Mouse (Mus musculus) ES-E14 (cell line): Measurements from ENCODE around the gene Aamp. TPM values are rescaled to one million over a fixed set of nuclear protein-coding genes. Genes with fewer than 3 reads are reported as not detected.
A peak's percentile ranks its signal among the peaks of the same experiment; 100 is the strongest.

Source experiments
- DNase-seq: peaks from one replicate; pipeline ENCODE4 v3.0.0-alpha.2; 2013; ENCODE audit warnings: low read depth, low spot score
- H3K27ac ChIP-seq: 2 replicates; pipeline ENCODE4 v1.5.1; 2012; ENCODE audit warnings: low read depth, mild to moderate bottlenecking, low read length, moderate library complexity, mixed read lengths; ENCODE audit not compliant: poor library complexity, insufficient read depth, severe bottlenecking
- H3K36me3 ChIP-seq: 2 replicates; pipeline ENCODE4 v1.6.1; 2012; ENCODE audit warnings: mild to moderate bottlenecking, low read length, moderate library complexity, mixed read lengths; ENCODE audit not compliant: control insufficient read depth, poor library complexity, insufficient read depth, severe bottlenecking
- H3K4me1 ChIP-seq, 2 experiments: fragments of 150-350 bp in 1 of 2; sonication (generic) in 1 of 2; 2 replicates each; pipeline ENCODE4 v1.6.1; 2012; ENCODE audit warnings: low read length in 2 of 2, mild to moderate bottlenecking in 1 of 2, mixed read lengths in 1 of 2; ENCODE audit not compliant: control insufficient read depth in 2 of 2, insufficient read depth in 2 of 2, poor library complexity in 1 of 2
- H3K4me3 ChIP-seq, 2 experiments: fragments of 150-350 bp in 1 of 2; sonication (generic) in 1 of 2; 2 replicates each; pipeline ENCODE4 v1.5.1; 2012; ENCODE audit warnings: low read length in 2 of 2, low read depth in 1 of 2, mild to moderate bottlenecking in 1 of 2, mixed read lengths in 1 of 2; ENCODE audit not compliant: insufficient read depth in 1 of 2, poor library complexity in 1 of 2, severe bottlenecking in 1 of 2
- H3K9ac ChIP-seq: 2 replicates; pipeline ENCODE4 v1.6.1; 2012; ENCODE audit warnings: low read depth, mild to moderate bottlenecking, low read length, mixed read lengths; ENCODE audit not compliant: poor library complexity, insufficient read depth, severe bottlenecking
- H3K9me3 ChIP-seq: fragments of 150-350 bp; sonication (generic); 2 replicates; pipeline ENCODE4 v1.6.1; 2012; ENCODE audit warnings: low read depth, mild to moderate bottlenecking, low read length; ENCODE audit not compliant: control insufficient read depth, insufficient read depth
- CHD2 ChIP-seq: IDR thresholded peaks from 2 replicates; pipeline ENCODE4 v1.6.1; 2014; ENCODE audit warnings: mild to moderate bottlenecking, low read depth, low read length, inconsistent platforms
- HCFC1 ChIP-seq: IDR thresholded peaks from 2 replicates; pipeline ENCODE4 v1.6.1; 2012; ENCODE audit warnings: low read length, inconsistent platforms, borderline replicate concordance; ENCODE audit not compliant: insufficient read depth
- MAFK ChIP-seq: IDR thresholded peaks from 2 replicates; pipeline ENCODE4 v1.6.1; 2014; ENCODE audit warnings: mild to moderate bottlenecking, low read depth, low read length, inconsistent platforms; ENCODE audit not compliant: insufficient read depth
- ZC3H11A ChIP-seq: IDR thresholded peaks from 2 replicates; pipeline ENCODE4 v1.6.1; 2012; ENCODE audit warnings: low read depth, mild to moderate bottlenecking, inconsistent platforms, low read length, borderline replicate concordance
- ZNF384 ChIP-seq: IDR thresholded peaks from 2 replicates; pipeline ENCODE4 v1.6.1; 2012; ENCODE audit warnings: low read depth, low read length, inconsistent platforms
- in situ Hi-C, 2 experiments: fragments of 600-800 bp; cut with MboI; formaldehyde crosslinking; loops; one replicate each; pipeline ENCODE4 v1.15.1; 2025; ENCODE audit warnings: low sequenced_read_pairs in 2 of 2, inconsistent platforms in 1 of 2; ENCODE audit not compliant: unreplicated experiment in 2 of 2
- total RNA-seq: library from RNA; depleted of rRNA; stranded (reverse); fragments of 300-350 nt; gene quantifications from 2 replicates; pipeline ENCODE4 v1.2.3, GENCODE M21; 2012

Aamp gene
- total RNA-seq, 1 experiment, result 138 TPM

- in situ Hi-C loops, result no loop called here
- H3K9ac ChIP-seq, result peak overlapping the region; percentile 80
- H3K27ac ChIP-seq, result peak overlapping the region; percentile 5; the same call in 1 of the 2 replicates
- H3K4me3 ChIP-seq, result peak overlapping the region; percentile 67 to 75
- H3K4me1 ChIP-seq, result peaks cover 2 to 23% of the 10 kb centered on the region in 2 experiments; a peak in 3 of 4 replicates
- H3K9me3 ChIP-seq, result no peaks in the 10 kb centered on the region
- no peak for DNase-seq
- no peak for TF ChIP-seq ZNF384
- no peak for TF ChIP-seq MAFK
- no peak for TF ChIP-seq ZC3H11A
- no peak for TF ChIP-seq CHD2
- TF ChIP-seq HCFC1, result no peak; the same call in 1 of the 2 replicates
- H3K36me3 ChIP-seq, result no peaks in the 10 kb centered on the region
Measured at GRCm38 (mm10) chr1:74303509-74304338, 19.2 kb upstream of the Aamp start.

DNA sequence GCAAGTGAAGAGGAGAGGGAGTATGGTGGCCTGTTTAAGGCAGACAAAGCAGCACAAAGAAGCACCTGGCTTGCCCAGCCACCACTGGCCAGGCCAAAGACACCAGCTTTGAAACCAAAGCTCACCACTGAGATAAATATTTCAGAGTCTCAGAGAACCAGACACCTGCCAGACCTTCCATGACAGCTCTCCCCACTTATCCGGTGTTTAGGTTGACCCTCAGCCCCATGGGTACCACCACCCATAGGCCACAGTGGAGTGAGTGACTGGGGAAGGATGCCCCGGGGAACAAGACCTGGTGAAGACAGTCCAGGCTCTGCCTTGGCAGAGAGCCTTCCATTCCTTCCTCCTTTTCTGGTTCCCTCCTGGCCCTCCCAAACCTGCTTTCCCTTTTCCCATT, 18.3 kb upstream of the Aamp start:
- Histone ChIP-seq H3K9me3 (no peaks in the 10 kb centered on the region), H3K4me3 (peak overlapping the region in 1 of 2 experiments; percentile 75; a peak in 1 of 4 replicates), H3K36me3 (no peaks in the 10 kb centered on the region), H3K27ac (no peak overlapping the region), H3K9ac (no peak overlapping the region), H3K4me1 (peaks cover 2 to 23% of the 10 kb centered on the region in 2 experiments; a peak in 3 of 4 replicates)
- no peak for DNase-seq
- no peak for TF ChIP-seq MAFK
- TF ChIP-seq HCFC1, result no peak
- no peak for TF ChIP-seq CHD2
- no peak for TF ChIP-seq ZC3H11A
- TF ChIP-seq ZNF384, result no peak
- in situ Hi-C loops, result no loop called here

DNA sequence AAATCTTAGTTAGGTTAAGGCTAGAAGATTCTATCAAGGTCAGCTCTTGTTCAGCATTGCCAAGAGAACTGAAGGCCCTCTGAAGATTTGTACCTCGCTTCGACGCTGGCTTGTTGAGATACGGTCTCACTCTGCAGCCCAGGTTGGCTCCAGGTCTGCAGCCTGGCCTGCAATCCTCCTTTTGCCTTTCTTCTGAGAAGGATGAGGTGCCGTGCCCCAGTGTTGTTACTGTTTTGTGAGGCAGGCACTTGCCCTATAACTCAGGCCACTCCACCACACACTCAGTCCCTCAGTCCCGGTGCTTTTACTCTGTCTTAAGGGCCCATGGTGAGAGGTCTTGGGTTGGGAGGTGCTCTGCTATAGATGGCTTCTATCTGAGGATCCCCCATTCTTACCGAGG, 17.7 kb upstream of the Aamp start:
- in situ Hi-C loops, result no loop called here
- DNase-seq, result no peak
- TF ChIP-seq CHD2, result no peak
- no peak for TF ChIP-seq ZC3H11A
- no peak for TF ChIP-seq HCFC1
- no peak for TF ChIP-seq ZNF384
- no peak for TF ChIP-seq MAFK
- Histone ChIP-seq H3K4me3 (no peak overlapping the region), H3K4me1 (peaks cover 2 to 20% of the 10 kb centered on the region in 2 experiments; a peak in 3 of 4 replicates), H3K9me3 (no peaks in the 10 kb centered on the region), H3K36me3 (no peaks in the 10 kb centered on the region), H3K9ac (no peak overlapping the region), H3K27ac (no peak overlapping the region)

- in situ Hi-C loops, result no loop called here
- peaks cover 5 to 16% of the 10 kb centered on the region in 2 experiments; a peak in 3 of 4 replicates for H3K4me1 ChIP-seq
- no peak overlapping the region for H3K27ac ChIP-seq
- DNase-seq, result no peak
- TF ChIP-seq ZNF384 (no peak), HCFC1 (no peak), CHD2 (no peak), ZC3H11A (no peak), MAFK (no peak)
- H3K9me3 ChIP-seq, result no peaks in the 10 kb centered on the region
- H3K9ac ChIP-seq, result no peak overlapping the region
- no peak overlapping the region for H3K4me3 ChIP-seq
- H3K36me3 ChIP-seq, result peaks cover 2% of the 10 kb centered on the region; the same call in 1 of the 2 replicates
Measured at GRCm38 (mm10) chr1:74300347-74301110, 16.0 kb upstream of the Aamp start.
